Mouse (Mus musculus): ENCODE measurements around the gene Gbp10. TPM values are rescaled to one million over a fixed set of nuclear protein-coding genes. Genes with fewer than 3 reads are reported as not detected.
"Not testable (repeated sequence)": the region's sequence is repeated elsewhere in the genome, so short reads cannot be mapped to it uniquely, and the experiment has no call there.

Gene Gbp10
- polyA plus RNA-seq, 1 experiment from 2014 or later, result 0.10 TPM

DNA sequence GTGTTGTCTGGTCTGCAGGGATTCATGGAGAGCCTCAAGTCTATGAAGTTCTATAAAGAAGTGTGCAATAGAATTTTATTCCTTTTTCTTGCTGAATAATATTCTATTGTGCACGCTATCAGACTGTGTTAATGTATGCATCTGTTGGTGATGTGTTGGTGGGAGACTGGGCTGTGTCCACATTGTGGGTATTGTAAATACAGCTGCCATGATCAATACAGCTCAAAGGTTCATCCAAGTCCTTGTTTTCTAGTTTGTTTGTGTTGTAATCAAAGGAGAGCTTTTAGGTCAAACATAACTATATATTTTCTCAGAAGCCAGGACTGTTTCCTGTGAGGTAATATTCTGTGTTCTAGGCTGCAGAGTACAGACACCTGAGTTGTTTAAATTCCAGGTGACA is 40.2 kb downstream of the Gbp10 start:
- 97% methylated on average over 1 of the region's 1 CpGs for WGBS
- H3K9me3 ChIP-seq (ENCODE audit: control insufficient read depth, low read length); H3K36me3 ChIP-seq (ENCODE audit: control insufficient read depth, insufficient read depth, low read length); H3K4me3 ChIP-seq (ENCODE audit: low read depth, low read length); H3K27ac ChIP-seq (replicated peaks); DNase-seq (ENCODE audit: low spot score); H3K27me3 ChIP-seq (ENCODE audit: control insufficient read depth, insufficient read depth, low read length); H3K9ac ChIP-seq (ENCODE audit: low read length); ATAC-seq (ENCODE audit: low FRiP score, low TSS enrichment); H3K4me1 ChIP-seq (replicated peaks; ENCODE audit: control insufficient read depth, insufficient read depth); H3K4me2 ChIP-seq (replicated peaks; ENCODE audit: low read depth): not testable (repeated sequence)

DNA sequence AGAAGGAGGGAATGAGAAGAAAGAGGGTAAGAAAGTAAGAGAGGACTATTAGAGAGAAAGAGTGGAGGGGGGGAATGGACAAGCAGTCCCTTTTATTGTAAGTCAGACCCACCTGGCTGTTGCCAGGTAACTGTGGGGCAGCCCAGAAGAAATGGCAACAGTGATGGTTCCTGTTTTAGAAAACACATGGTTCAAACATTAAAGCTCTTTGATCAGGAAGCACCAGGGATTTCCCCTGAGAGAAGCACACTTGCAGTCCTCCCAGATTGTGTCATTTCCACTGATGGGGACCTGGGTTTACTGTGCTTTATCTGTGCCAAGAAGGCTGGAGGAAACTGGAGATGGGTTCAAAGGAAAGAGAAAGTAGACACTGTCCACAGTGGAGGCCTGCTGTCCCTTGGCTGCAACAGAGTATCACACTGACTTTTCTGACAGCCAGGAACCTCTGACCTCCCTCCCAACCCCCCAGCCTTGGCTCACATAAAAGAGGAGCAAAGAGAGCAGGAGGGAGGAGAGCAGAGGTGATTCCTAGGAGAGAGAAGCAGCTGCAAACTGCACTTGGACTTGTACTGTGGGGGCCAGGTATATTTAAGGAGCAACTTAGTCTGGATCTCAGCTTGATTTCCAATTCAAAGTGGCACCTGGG is 41.3 kb downstream of the Gbp10 start:
- DNase-seq (ENCODE audit: low spot score); H3K4me1 ChIP-seq (replicated peaks; ENCODE audit: control insufficient read depth, insufficient read depth); H3K9ac ChIP-seq (ENCODE audit: low read length); H3K36me3 ChIP-seq (ENCODE audit: control insufficient read depth, insufficient read depth, low read length); H3K9me3 ChIP-seq (ENCODE audit: control insufficient read depth, low read length); H3K27ac ChIP-seq (replicated peaks); ATAC-seq (ENCODE audit: low FRiP score, low TSS enrichment); H3K4me3 ChIP-seq (ENCODE audit: low read depth, low read length); H3K4me2 ChIP-seq (replicated peaks; ENCODE audit: low read depth); H3K27me3 ChIP-seq (ENCODE audit: control insufficient read depth, insufficient read depth, low read length): not testable (repeated sequence)

DNA sequence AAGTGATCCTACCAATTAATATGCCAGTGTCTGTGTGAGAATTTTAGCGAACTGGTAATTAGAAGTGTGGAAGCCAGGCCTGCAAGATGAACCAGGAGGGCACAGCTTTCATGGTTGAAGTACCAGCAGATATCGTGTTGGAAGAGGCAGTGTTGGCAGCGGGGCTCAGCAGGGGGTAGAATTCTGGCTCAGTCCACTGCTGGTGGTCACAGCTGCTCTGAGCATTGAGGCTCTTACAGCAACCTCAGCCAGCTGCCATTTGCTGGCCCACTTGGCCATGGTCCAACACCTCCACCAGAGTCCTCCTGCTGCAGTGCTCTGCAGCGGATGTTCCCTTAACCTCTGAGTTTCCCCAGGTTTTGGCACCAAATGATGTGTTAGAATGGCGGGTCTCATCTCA is 43.0 kb downstream of the Gbp10 start:
- not testable (repeated sequence) for H3K27me3 ChIP-seq (ENCODE audit: control insufficient read depth, insufficient read depth, low read length); H3K9ac ChIP-seq (ENCODE audit: low read length); ATAC-seq (ENCODE audit: low FRiP score, low TSS enrichment); H3K4me3 ChIP-seq (ENCODE audit: low read depth, low read length); H3K27ac ChIP-seq (replicated peaks); DNase-seq (ENCODE audit: low spot score); H3K4me1 ChIP-seq (replicated peaks; ENCODE audit: control insufficient read depth, insufficient read depth); H3K4me2 ChIP-seq (replicated peaks; ENCODE audit: low read depth); H3K36me3 ChIP-seq (ENCODE audit: control insufficient read depth, insufficient read depth, low read length); H3K9me3 ChIP-seq (ENCODE audit: control insufficient read depth, low read length)
- WGBS, result 87% methylated on average over 5 of the region's 5 CpGs

DNA sequence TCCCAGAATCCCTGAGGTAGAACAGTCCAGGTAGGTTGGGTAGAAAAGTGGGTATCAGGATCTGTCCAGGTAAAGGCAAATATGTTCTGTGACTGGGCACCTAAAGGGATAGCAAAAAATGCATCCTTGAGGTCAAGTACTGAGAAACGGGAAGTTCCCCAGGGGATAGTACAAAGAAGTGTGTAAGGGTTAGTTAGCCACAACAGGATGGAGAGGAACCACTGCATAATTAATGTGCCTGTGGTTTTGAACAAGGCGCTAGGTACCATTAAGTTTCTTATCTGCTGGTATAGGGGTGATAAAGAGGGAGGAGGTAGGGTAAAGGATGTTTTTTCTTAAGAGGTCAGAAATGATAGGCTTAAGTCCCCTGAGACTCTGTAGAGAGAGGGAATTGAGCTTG is 46.8 kb downstream of the Gbp10 start:
- WGBS, result 67% methylated on average over 2 of the region's 2 CpGs
- H3K9me3 ChIP-seq (ENCODE audit: control insufficient read depth, low read length); H3K27me3 ChIP-seq (ENCODE audit: control insufficient read depth, insufficient read depth, low read length); DNase-seq (ENCODE audit: low spot score); H3K27ac ChIP-seq (replicated peaks); ATAC-seq (ENCODE audit: low FRiP score, low TSS enrichment); H3K36me3 ChIP-seq (ENCODE audit: control insufficient read depth, insufficient read depth, low read length); H3K9ac ChIP-seq (ENCODE audit: low read length); H3K4me2 ChIP-seq (replicated peaks; ENCODE audit: low read depth); H3K4me3 ChIP-seq (ENCODE audit: low read depth, low read length); H3K4me1 ChIP-seq (replicated peaks; ENCODE audit: control insufficient read depth, insufficient read depth): not testable (repeated sequence)

DNA sequence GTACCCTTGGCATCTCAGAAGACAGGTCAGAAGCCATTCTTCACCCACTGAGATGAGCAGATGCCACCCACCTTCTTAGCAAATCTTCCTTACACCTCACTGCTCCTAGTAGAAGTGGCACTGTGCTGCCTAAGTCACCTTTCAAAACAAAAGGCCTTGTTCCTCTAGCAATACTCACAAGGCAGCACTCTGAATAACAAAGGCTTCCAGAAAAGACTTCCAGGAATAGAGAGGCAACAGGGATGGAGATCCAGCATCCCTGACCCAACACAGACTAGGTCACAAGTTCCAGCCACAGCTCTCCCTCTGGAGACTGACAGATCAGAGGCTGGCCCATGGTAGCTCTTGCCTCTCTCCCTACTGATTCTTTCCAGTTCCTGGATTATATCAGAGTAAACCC is 57.9 kb downstream of the Gbp10 start:
- H3K36me3 ChIP-seq (ENCODE audit: control insufficient read depth, insufficient read depth, low read length), result no peaks in the 10 kb centered on the region
- H3K4me2 ChIP-seq (replicated peaks; ENCODE audit: low read depth), result no peak overlapping the region
- no peaks in the 10 kb centered on the region for H3K9me3 ChIP-seq (ENCODE audit: control insufficient read depth, low read length)
- no peak overlapping the region for H3K27ac ChIP-seq (replicated peaks)
- ATAC-seq (ENCODE audit: low FRiP score, low TSS enrichment), result no peak
- H3K27me3 ChIP-seq (ENCODE audit: control insufficient read depth, insufficient read depth, low read length), result no peaks in the 10 kb centered on the region
- TF ChIP-seq EP300 (optimal IDR thresholded peaks at IDR 0.05), result no peak
- TF ChIP-seq CTCF (IDR thresholded peaks at IDR 0.05; ENCODE audit: low read depth), result no peak
- no peaks in the 10 kb centered on the region for H3K4me1 ChIP-seq (replicated peaks; ENCODE audit: control insufficient read depth, insufficient read depth)
- H3K9ac ChIP-seq (ENCODE audit: low read length), result no peak overlapping the region
- no peak for DNase-seq (ENCODE audit: low spot score)
- H3K4me3 ChIP-seq (ENCODE audit: low read depth, low read length), result no peak overlapping the region

Other genes with a start within 250 kb of the Gbp10 start
- gene Gbp9, start 100.0 kb downstream of the Gbp10 start, polyA plus RNA-seq (2015; fragmentation: Nextera tagmentation; extraction: Ambion mirVana), result 2.1 TPM in 2 replicates
- gene Gbp8, start 100.0 kb downstream of the Gbp10 start, polyA plus RNA-seq (2015; fragmentation: Nextera tagmentation; extraction: Ambion mirVana), result 0.61 and 0.75 TPM in 2 replicates
- 0.85 and 0.92 TPM in 2 replicates for gene Gbp4, start 99.9 kb downstream of the Gbp10 start, polyA plus RNA-seq (2015; fragmentation: Nextera tagmentation; extraction: Ambion mirVana)
- 0.02 TPM in 1 of 2 replicates, not detected in the other for gene Gm43302, start 54.2 kb upstream of the Gbp10 start, polyA plus RNA-seq (2015; fragmentation: Nextera tagmentation; extraction: Ambion mirVana)
- 1.4 and 1.5 TPM in 2 replicates for gene Gbp6, start 54.2 kb upstream of the Gbp10 start, polyA plus RNA-seq (2015; fragmentation: Nextera tagmentation; extraction: Ambion mirVana)
- 4.7 and 5.2 TPM in 2 replicates for gene Lrrc8b, start 176.2 kb upstream of the Gbp10 start, polyA plus RNA-seq (2015; fragmentation: Nextera tagmentation; extraction: Ambion mirVana)

Data from stomach, postnatal 0 days (tissue).